Mouse (Mus musculus) adrenal gland, adult 2 months (tissue): Measurements from ENCODE around the gene Tlr5. TPM values are rescaled to one million over a fixed set of nuclear protein-coding genes. Genes with fewer than 3 reads are reported as not detected.
A peak's percentile ranks its signal among the peaks of the same experiment; 100 is the strongest.

ENCODE experiments used
- DNase-seq: peaks from one replicate; pipeline ENCODE4 v3.0.0; 2021
- polyA plus RNA-seq: library from polyadenylated mRNA; depleted of rRNA; stranded (reverse); fragments of >200 nt; gene quantifications from 2 replicates; pipeline ENCODE4 v1.2.3, GENCODE M21; 2012
- total RNA-seq, 2 experiments: library from RNA; stranded (reverse); gene quantifications; 2 replicates each; pipeline ENCODE4 v1.2.3; 2021

Gene Tlr5
- total and polyA plus RNA-seq, 3 experiments, result 0.95 to 1.8 (median 1.1) TPM

DNA sequence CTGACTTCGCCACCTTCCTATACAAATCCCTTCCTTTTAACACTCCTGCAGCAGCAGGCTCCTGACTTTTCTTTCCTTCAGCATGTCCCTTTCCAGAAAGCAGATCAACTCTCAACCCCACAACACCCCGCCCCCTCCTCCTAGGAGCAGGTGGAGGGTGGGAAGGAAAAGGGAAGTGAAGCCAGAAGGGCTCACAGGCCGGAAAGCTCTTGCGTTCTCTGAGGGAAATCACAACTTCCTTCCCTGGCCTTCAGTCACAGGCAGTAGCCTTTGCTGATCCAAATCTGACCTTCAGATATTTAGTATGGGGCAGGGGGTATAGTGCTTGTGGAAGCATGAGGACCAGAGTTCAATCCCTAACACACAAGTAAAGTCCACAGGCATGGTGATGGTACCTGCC lies 921 bp upstream of the Tlr5 start:
- DNase-seq, result no peak

DNA sequence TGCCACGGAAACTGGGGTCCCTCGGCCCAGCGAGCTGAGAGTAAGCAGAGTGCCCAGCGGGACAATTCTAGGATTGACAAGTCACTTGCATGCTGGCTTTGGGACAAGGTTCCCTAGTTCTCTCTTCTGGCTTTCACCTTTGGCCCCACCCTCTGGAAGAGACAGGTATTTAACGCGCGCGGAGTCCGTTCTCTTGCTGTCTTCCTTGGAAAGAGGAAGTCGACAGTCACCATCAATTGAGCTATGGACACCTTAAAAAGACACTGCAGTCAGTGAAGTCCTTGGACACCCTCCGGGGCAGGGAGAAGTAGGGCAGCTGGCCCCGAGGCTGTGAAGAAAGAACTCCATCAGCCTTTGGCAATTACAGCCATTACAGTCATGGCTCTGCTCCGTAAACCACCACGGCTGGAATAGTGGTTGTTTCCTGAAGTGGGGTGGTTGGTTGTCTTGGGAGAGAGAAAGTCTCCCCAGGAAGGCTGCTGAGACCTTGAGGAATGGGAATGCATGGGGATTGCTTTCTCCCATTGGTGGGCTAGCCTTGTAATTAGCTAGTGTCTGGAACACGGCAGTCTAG lies 546 bp downstream of the Tlr5 start:
- no peak for DNase-seq

DNA sequence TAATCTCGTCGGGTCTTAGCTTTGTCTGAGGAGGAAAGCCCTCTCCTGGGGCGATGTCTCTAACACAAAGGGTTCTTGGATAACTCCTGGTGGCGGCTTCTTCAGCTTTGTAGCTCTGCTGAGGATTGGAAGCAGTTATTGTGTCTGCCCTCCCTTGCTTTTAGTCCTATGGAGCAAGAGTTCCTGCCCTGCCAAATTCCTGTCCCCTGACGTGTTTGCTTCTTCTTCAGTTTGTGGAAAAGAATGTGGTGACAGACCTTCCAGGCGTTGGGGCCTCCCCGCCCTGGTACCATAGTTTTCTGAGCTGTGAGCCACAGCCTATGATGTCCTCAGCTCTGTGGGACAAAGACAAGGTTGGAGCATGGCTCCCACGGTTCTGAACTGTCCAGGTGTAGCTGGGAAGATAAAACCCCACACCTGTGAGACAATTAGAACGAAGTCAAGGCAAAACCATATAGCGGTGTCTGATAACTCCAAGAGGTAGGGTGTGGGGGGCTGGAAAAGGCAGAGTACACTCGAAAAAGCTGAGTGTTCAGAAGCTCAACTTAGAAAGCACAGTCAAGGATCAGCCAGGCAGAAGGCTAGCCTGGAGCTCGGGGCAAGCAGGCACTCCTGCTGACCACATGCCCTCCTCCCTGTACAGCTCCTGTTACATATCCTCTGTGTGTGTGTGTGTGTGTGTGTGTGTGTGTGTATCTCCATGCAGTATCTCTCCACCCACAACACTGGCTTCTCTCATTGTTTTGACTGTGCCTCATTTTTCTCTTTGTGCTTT lies 1.8 kb downstream of the Tlr5 start:
- no peak for DNase-seq

DNA sequence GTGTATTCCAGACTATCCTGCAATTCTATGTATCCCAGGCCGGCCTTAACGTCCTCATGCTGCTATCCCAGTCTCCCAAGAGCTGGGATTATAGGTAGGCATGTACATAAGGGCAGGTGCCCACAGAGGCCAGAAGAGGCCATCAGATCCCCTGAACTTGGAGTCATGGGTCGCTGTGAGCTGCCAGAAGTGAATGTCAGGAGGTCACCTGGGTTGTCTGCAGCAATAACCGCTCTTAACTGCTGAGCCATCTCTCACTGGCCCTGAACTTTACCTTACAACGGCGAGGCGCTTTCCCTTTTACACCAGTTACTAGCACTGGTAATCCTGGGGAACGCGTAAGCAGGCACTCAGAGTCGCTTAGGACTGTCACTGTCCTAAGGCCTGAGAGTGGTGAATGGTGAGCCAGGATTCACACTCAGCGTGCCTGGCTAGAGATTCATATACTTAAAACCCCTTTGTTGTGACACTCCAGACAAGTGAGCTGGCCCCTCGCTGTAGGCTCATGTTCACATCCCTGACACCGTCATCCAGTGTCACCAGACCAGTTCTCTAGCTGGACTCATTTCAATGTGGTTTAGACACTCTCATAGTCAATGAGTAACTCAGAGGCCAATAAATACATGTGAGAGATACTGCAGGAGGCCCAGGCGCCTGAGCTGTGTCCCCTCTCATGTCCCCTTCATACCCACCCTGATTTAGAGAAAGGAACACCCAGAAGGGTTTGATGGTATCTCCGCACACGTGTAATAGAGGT lies 2.6 kb downstream of the Tlr5 start:
- no peak for DNase-seq

DNA sequence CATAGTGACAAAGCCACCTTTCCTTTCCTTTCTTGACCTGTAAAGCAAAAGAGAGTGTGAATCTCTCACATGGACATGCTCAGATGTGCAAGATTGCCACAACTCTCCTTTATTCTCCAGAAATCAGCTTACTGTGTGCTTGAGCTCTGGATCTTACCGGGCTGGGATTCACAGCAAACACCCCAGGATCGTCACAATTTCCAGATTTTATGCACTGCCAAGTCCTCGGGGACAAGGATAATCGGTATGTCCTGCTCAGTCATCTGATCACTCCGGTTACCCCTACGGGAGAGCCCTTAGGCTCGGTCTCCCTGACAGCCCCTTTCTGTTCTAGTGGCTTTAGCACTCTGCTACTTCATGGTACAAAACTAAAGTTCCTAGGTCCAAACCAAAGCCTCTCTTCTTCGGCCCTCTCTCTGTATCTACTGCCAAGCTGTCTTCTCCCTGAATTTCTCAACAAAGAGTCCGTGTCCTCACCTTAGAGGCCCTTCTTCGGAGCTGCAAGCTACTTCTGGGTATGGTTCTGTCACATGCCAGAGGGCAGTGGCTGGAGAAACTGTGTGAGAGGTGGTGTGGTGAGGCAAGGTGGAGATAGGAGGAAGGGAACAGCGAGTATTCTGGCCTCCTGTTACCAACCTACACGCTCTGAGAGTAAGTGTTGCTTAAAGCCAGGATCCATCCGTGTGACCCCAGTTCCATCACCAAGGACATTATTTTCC lies 3.4 kb downstream of the Tlr5 start:
- no peak for DNase-seq

DNA sequence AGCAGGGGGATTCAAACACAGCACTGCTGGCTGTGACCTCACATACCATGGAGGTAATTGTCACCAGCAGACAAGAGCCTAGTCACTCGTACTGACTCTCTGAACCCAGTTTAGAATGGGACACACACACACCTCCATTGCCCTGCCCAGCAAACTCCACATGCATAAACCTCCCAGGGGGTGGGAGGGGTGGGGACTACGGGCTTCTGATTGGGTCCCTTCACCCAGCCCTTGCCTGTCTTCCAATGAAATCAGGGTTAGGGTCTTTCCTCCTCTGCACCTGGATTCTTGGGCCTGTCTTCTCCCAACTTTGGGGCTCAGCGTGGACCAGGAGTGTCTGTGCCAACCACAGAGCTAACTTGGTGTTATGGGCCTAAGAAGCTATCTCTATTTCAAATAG lies 4.2 kb downstream of the Tlr5 start:
- DNase-seq, result no peak

DNA sequence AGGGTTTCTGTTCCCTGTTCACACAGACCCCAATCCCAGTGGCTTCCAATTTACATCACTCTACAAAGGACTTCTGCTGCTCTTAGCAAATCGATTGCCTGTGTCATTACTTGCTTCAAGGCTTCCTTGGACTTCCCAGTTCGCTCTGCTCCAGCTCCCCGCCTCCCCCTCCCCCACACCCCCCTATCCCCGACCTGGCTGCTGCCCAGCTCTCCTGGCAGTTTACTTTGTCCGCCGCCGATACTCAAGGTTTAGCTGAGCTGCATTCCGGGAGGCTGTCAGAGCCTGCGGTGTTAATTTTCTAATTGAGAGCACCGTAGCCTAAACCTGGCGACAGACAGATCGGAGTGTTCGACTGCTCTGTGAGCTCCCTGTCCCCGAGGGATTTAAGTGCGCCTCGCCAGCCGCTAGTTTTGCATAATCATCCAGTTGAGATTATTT lies 4.7 kb downstream of the Tlr5 start:
- DNase-seq, result peak; percentile 54

DNA sequence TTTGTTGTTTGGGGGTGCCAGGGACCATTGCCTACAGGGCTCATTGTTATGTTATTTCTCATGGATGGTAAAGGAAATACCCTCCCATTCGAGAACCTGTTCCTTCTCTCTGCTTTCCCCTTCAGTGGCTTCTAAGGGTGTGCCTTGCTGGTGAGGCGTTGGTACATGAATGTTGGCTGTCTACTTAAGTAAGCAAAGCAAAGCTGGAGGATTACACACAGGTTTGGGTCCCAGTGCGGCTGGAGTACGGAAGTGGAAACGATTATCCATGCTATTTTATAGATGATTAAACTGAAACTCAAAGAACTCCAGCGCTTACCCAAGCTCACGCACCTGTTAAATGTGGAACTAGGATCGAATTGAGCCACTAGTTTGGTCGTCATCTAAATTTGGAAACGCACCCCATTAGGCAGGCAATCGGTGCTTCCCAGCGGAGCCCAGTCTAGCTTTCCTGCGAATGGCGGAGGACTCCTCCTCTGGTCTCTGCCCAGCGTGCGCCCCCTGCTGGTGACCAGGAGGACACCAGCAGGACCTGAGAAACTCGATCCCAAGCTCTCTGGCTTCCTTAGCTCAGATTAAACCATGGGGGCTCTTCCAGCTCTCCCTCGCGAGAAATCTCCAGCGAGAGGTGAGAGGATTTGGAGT lies 5.3 kb downstream of the Tlr5 start:
- DNase-seq, result peak; percentile 87

DNA sequence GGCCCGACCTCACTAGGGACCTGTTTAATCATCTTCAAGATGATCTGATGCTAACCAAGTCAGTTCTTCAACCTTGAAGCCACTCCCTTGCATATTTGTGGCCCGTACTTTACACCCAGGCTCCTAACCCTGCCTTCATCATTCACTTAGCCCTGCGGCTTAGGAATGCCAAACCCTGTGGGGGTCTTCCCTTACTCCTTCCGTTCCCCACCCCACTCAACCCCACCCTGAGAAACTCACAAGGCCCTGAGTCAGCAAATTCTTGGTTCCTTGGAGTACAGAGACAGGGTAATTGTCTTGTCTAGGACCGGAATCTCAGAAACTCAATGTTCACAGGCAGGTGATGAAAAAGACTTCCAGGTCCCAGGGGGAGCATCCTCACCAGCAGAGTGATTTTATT lies 6.5 kb downstream of the Tlr5 start:
- no peak for DNase-seq

DNA sequence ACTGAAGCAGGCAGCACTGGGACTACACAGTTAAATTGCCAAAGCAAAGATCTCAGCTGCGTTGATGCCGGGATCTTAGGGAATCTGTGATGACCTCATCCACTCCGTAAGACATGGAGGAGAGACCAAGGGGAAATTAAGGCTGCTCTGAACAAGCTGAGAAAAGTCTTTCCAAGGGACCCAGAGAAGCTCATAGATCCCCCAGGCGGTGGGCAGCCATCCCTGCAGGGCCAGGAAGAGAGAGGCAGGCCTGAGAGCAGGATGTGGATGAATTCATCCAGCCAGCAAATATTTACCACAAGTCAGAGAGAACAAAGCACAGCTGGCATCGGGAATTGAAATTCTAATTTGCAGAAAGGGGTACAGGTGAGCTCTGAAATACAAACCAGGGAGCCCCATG lies 8.7 kb downstream of the Tlr5 start:
- no peak for DNase-seq

DNA sequence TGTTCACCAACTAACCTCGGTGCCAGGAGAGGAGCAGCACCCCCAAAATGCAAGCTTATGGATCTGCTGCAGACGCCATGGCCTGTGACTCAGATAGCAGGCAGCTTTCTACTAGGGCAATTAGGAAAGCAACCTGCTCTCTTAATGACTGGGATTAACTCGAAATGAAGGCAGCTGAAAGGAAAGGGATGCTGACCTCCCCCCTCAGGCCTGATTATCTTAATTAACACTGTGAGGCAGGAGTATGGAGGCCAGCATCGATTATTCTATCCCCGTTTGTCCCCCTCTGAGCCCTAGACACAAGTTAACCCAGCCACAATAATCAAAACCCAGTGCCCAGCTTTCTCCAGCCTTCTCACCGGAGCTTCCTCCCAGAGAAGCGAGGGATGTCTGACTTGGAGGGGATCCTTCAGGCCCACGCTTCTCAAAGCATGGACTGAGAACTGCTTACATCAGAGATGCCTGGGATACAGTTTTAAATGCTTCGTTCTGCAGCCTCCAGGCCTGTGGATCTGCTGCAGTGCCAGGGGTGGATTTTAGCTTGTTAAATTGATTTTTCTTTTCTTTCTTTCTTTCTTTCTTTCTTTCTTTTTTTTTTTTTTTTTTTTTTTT lies 10.4 kb downstream of the Tlr5 start:
- DNase-seq, result no peak

DNA sequence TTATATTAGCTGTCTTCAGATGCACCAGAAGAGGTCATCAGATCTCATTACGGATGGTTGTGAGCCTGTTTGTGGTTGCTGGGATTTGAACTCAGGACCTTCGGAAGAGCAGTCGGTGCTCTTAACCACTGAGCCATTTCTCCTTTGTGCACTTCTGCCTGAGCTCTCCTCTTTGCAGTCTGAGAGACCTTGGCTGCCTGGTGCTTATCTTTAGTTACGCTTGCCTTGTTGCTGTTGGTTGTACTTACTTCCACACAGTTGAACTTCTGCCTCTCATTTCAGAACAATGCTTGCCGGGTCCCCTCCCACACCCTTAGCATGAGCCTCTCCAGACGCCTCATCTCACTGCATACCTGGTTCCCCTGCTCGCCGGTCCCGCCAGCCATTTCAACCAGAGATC lies 14.1 kb downstream of the Tlr5 start:
- DNase-seq, result no peak

DNA sequence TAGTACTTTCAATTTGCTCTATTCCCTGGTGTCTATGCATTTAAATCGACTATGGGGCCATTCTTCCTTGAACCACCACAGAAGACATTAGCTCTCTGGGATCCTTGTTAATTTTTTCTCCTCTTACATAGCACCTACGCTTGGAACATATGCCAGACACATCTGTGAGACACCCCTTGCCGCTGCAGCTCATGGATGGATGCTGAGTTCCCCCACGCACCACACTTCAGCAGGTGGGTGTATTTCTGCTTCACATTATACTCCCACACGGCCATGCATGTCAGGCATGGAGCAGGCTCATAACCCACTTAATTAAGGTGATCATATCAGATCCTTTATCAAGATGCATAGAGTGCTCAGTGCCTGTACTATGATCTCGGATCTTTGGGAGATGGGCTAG lies 17.7 kb downstream of the Tlr5 start:
- DNase-seq, result no peak

DNA sequence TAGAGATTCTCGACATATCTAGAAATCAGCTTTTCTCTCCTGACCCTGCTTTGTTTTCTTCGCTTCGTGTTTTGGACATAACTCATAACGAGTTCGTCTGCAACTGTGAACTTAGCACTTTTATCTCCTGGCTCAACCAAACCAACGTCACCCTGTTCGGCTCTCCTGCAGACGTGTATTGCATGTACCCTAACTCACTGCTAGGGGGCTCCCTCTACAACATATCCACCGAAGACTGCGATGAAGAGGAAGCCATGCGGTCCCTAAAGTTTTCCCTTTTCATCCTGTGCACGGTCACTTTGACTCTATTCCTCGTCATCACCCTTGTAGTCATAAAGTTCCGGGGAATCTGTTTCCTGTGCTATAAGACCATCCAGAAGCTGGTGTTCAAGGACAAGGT lies 20.2 kb downstream of the Tlr5 start:
- DNase-seq, result no peak

DNA sequence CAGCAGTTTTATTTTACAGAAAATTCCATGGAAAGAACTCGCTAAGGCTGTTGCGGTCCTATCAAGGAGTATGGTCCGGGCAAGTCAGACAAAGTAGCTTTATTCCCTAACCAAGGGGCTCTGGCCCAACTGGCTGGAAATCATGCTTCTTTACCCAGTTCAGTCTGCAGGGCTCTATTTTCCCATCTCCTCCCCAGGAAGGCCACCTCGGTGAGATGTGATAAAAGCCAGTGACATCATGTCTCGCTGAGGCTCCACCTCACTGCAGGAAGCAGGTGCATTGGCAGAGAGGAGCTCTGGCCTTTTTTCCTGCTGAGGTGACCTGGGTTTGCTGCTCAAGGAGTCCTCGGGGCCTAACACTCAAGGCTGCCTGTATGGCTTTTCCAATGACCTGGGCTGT lies 26.1 kb downstream of the Tlr5 start:
- DNase-seq, result no peak

DNA sequence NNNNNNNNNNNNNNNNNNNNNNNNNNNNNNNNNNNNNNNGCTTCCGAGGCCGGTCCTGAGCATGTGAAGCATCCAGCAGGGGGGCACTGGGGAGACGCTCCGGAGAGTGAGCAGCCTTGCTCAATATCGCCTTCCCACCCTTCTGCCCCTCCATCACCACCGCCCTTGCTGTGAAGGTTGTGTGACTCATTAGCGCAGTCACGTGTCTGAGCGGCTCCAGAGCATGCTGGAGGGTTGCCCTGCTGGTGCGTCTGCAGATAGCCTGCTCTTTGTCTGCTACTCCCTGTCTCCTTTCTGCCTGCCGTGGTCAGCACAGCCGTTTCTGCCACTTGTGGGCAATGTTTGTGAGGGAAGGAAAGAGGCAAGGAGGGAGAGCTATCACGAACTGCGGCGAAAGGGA lies 28.4 kb downstream of the Tlr5 start:
- DNase-seq, result peak; percentile 95

DNA sequence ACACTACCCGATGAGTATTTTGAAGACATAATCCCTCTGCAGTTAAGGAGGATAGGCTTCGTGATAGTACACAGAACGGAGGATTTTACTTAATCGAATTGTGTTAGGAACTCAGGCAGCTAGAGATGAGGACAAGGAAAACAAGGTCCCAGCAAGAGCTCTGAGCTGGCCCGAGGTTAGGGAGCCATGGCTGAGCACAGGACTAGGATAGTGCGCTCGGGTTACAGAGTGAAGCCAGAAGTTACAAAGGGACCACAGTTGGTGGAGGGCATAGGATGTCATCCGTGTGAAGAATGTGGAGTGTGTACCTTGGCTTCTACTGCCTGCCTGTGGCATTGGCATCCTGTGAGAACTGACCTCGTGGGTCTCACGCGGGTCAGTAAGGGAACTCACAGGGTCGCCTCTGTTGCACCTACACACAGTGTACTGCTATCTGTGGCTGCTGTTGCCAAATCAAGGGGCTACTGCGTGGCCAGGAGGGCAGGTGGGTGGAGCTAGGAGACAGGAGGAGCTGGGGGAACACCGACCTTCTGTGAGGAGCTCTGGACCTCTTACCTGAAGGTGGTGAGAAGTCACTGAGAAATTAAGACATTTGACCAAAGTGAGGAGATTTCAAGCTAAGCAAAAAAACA lies 29.0 kb downstream of the Tlr5 start:
- no peak for DNase-seq

DNA sequence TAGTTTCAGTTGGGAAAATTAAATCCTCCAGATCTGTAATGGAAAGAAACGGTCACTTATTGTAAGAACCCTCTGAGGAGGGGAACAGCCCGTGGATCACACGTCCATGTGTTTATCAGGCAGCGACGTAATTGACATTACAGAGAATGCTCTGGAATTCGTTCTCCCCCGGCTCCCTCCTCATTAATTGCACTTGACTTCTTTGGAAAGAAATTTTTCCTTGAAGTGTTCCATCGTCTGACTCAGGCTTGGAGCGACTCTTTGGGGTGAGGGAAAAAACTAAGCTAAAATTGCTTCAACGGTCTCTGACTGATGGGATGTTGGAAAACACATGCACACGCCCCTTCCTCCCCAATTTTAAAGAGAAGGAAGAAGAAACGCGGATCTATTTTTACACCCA lies 31.7 kb downstream of the Tlr5 start:
- DNase-seq, result no peak

DNA sequence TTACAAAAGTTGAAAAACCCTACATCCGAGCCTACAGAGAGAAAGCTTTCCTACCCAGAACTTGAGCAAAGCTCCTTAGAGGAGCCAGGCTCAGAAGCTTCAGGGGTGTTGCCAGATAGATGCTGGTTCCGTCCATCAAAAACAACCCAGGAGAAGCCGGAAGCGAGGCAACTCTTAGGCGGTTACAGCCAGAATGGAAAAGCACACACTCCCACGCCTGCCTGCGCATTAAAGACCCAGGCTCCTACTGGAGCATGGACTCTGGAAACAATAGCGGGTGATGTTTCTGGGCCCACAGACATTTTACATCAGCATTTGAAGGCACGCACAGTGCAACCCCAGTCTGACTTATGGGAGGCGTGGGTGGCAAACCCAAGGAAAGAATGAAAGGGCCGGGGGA lies 32.2 kb downstream of the Tlr5 start:
- no peak for DNase-seq

DNA sequence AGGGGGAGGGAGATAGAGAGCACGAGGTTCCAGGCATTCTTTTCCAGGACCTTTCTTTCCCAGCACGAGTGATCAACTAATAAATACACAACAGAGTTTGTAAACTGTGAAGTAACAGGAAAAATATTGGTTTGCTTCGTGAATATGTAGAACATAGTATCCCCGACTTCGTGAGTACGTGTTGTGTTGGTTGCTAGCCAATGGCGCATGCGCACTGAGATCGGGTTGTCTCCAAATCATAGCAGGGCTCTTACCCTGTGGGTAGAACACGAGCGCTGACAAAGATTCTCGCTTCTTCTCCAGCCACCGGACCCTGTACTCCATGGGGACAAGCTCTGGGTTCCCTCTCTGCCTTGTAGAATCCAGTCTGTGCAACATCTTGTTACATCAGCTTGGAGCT lies 33.2 kb downstream of the Tlr5 start:
- DNase-seq, result no peak

DNA sequence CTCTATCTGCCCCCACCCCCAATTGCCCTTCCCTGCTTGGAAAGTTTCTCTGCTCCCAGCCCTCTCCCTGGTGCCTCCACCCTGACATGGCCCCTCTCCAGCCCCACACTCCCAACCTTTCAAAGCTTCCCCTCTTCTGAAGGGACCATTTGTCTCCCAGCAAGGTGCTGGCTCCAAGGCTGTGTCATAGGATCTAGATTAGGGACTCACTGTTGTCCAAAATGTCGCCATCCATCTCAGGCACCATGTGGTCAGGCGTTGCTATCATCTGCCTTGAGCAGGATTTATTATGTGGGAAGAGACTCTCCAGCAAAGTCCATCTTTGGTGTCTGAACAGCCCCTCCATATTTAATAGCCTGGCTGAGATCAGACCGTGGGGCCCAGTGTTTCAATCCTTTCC lies 34.1 kb downstream of the Tlr5 start:
- no peak for DNase-seq
